In genomic region chr19:45594079-45594478, GRCm38 (mm10) we compare ENCODE assay signal across 16 mouse cellular contexts.
"Had no signal": no experiment of that assay in that cellular context is flagged by ENCODE, and none has a peak within 500 bp of the region (broad histone marks: within the 10 kb centered on the region; RNA-seq: fewer than 3 reads in every experiment).

No protein-coding gene starts in this region.

- H3K36me3 ChIP-seq: stomach, embryonic 15.5 days had no signal

- H3K27me3 ChIP-seq: stomach, embryonic 15.5 days had no signal

- H3K9me3 ChIP-seq: neural tube, embryonic 13.5 days; neural tube, embryonic 15.5 days; stomach, embryonic 15.5 days had no signal

- H3K4me3 ChIP-seq: neural tube, embryonic 13.5 days; neural tube, embryonic 15.5 days; stomach, embryonic 15.5 days had no signal

- H3K9ac ChIP-seq: neural tube, embryonic 13.5 days; neural tube, embryonic 15.5 days; stomach, embryonic 15.5 days had no signal

- H3K27ac ChIP-seq: neural tube, embryonic 13.5 days; neural tube, embryonic 15.5 days; stomach, embryonic 15.5 days; stomach, postnatal 0 days had no signal

- DNase-seq: retina, postnatal 1 day; right cerebral cortex, adult 18-20 months; right cerebral cortex, postnatal 14 days; right cerebral cortex, postnatal 25 days; right cerebral cortex, postnatal 4 days; spleen, adult 18-20 months; thymus, adult 18-20 months; thymus, adult 2 months; thymus, postnatal 14 days; thymus, postnatal 25 days; thymus, postnatal 36 days; thymus, postnatal 4 days had no signal

- H3K4me2 ChIP-seq: neural tube, embryonic 13.5 days; neural tube, embryonic 15.5 days; stomach, embryonic 15.5 days had no signal
